Mouse (Mus musculus) embryonic fibroblast, embryonic 13.5 days (primary cell): ENCODE measurements at regions not wholly inside any gene's neighbourhood (a gene's known extent, or its start where the extent isn't known, plus 50 kb on each side); places are given as distances from the start of the nearest gene placed in this dataset.

ENCODE experiments used
- CTCF ChIP-seq: IDR thresholded peaks from 2 replicates; pipeline ENCODE4 v1.5.1; 2011; ENCODE audit warnings: mild to moderate bottlenecking, control low read depth, low read length, moderate library complexity, borderline replicate concordance; ENCODE audit not compliant: insufficient read depth
- POLR2A ChIP-seq: IDR thresholded peaks from 2 replicates; pipeline ENCODE4 v1.6.1; 2011; ENCODE audit warnings: low read depth, mild to moderate bottlenecking, control low read depth, low read length, moderate library complexity

GRCm38 (mm10) chr1:73822616-73823015 lies 301.6 kb downstream of the Tns1 start:
- no peak for TF ChIP-seq POLR2A
- TF ChIP-seq CTCF, result no peak
